Mouse (Mus musculus): ENCODE data around the gene Tlk1. TPM values are rescaled to one million over a fixed set of nuclear protein-coding genes. Genes with fewer than 3 reads are reported as not detected.
"Not testable (repeated sequence)": the region's sequence is repeated elsewhere in the genome, so short reads cannot be mapped to it uniquely, and the experiment has no call there.

The Tlk1 gene
- total RNA-seq, 4 experiments from 2014 or later: 58.4 to 69.2 (median 61.3) TPM

DNA sequence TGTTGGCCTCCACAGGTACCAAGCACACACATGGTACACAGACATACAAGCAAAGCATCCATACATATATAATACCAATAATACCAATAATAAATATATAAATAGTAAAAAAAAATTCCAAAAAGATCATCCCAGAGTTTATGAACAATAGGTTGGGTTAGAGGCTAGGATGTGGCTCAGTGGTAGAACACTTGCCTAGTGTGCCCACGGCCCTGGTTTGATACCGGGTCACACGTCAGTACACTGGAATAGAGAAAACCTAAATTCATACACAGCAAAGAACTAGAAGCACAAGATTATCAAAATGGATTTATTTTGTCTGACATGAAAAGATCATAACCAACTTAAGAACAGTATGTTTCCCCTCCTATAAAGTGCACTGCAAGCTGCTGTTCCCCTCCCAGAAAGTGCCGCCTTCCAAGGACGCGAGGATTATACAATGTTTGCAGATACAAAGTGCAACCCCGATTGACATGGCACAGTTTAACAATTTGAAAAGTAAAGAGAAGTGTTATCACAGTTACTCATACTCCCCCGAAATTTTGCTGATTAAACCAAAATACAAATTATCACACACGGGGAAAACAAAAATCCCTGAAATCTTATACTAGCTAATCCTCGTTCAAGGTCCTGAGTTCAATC lies 6.3 kb upstream of the Tlk1 start:
- no peak for DNase-seq

GRCm38 (mm10) chr2:70830683-70831082 lies 5.2 kb upstream of the Tlk1 start:
- no peak for DNase-seq

- no peak for DNase-seq
Measured at GRCm38 (mm10) chr2:70829946-70830610, 4.5 kb upstream of the Tlk1 start.

DNA sequence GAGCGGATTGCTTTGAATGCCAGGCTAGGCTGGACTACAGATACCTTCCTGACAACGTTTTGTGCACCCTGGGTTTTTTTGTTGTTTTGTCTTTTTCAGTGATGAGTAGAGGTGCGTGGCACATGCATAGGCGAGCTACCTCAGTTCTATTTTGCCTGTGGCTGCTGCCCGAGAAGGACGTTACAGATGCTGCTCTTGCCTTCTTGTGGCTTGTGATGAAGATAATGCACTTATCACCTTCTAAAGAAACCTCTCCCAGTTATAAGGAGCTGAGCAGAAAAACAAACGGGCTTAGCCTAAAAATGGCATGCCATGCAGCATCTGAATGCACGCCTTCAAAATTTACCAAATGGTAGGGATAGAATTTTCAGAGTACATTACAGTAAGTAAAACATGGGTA lies 2.3 kb upstream of the Tlk1 start:
- no peak for DNase-seq

- no peak for DNase-seq
Measured at GRCm38 (mm10) chr2:70826436-70827230, 1.1 kb upstream of the Tlk1 start.

GRCm38 (mm10) chr2:70824838-70825370 lies 624 bp downstream of the Tlk1 start:
- peak; percentile 67 for DNase-seq

GRCm38 (mm10) chr2:70823926-70824800 lies 1.4 kb downstream of the Tlk1 start:
- no peak for DNase-seq

DNA sequence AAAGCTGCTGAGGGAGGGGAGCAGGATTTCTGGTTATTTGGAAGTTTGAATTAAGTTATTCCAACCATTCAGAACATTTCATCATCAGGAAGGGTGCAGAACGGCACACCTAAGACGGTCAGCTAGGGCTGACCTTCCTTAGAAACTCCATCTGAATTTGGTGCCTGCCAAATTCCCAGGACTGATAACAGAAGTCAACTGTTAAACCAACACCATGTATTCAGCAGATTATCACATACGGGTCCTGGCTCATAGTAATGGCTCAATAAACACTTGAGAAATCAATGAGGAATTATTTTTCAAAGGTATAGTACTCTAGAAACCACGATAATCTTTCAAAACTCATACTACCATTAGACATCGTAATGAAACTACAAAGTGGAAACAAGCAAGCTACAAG lies 2.1 kb downstream of the Tlk1 start:
- DNase-seq: no peak

GRCm38 (mm10) chr2:70816939-70817338 lies 8.6 kb downstream of the Tlk1 start:
- no peak for DNase-seq

- no peak for DNase-seq
Measured at GRCm38 (mm10) chr2:70816016-70816415, 9.5 kb downstream of the Tlk1 start.

GRCm38 (mm10) chr2:70813608-70814007 lies 11.9 kb downstream of the Tlk1 start:
- no peak for DNase-seq

- DNase-seq: no peak
Measured at GRCm38 (mm10) chr2:70811476-70811875, 14.1 kb downstream of the Tlk1 start.

DNA sequence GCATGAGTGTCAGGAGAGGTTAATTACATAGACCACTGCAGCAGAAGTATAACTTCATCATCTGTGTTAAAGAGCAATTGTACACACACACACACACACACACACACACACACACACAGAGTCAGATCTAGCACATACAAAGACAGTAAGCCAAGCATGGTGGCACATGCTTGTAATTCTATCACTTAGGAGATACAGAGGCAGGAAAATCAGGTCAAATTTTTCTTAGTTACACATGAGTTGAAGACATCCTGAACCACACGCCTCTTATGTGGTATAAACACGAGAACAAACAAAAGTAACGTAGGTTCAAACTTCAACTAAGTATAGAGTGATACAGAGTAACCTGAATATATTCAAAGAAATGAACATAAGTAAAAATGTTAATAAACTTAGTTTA lies 15.6 kb downstream of the Tlk1 start:
- no peak for DNase-seq

DNA sequence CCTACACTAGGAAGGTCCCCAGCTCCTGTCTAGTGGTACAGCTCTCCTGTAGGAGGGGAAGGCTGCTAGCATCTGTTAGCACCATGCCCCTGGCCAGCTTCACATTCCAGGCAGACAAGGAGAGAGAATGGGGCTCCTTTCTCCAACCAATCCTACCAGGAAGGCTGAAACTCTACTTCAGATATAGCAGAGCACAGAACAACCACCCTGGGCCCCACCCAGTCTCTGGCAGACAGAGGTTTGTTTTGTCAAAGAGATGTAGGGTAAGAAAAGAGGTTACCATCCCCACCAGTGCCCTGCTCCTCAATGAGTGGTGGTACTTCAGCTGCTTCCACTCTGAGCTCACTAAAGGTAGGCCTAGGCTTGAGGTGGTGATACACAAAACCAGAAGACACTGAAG lies 16.8 kb downstream of the Tlk1 start:
- DNase-seq: no peak

GRCm38 (mm10) chr2:70807678-70808077 lies 17.9 kb downstream of the Tlk1 start:
- DNase-seq: not testable (repeated sequence)

DNA sequence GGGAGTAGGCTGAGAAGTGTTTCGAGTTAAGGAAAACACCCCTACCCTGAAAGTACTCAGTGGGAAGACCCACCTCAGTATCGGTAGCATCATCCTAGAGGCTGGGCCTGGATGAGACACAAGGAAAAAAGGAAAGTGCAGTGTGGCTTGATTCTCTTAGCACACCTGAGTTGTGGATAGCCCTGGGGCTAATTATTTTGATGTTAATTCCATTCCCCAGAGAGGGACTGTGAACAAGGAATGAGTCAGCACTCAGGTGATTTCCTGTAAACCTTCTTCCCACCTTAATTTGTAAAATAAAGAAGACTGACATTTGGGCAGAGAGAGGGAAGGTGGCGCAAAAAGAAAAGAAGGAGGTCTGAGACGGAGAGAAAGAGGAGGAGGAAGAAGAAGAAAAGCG lies 19.5 kb downstream of the Tlk1 start:
- DNase-seq: no peak

DNA sequence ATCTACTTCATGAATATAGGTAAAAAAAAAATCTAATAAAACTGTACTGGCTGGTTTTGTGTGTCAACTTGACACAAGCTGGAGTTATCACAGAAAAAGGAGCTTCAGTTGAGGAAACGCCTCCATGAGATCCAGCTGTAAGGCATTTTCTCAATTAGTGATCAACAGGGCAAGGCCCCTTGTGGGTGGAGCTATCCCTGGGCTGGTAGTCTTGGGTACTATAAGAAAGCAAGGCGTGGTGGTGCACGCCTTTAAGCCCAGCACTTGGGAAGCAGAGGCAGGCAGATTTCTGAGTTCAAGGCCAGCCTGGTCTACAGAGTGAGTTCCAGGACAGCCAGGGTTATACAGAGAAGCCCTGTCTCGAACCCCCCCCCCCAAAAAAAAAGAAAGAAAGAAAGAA lies 21.8 kb downstream of the Tlk1 start:
- not testable (repeated sequence) for DNase-seq

DNA sequence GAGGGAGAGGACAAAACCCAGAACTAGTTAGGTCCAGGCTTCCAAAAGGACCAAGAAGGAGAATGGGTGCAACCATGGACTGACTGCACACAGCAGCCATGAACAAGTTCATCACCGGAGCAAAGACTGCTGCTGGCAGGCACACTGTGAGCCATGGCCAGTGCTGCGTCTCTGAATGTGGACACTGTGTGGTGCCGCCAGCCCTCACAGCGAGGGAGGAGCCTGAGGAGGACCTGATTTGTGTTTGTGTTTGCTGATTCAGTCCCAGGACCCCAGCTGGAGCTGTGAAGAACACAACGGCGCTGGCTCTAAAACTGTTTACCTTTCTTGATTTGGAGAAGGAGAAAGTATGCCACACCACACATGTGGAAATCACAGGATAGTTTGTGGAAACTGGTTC lies 22.9 kb downstream of the Tlk1 start:
- DNase-seq: no peak

DNA sequence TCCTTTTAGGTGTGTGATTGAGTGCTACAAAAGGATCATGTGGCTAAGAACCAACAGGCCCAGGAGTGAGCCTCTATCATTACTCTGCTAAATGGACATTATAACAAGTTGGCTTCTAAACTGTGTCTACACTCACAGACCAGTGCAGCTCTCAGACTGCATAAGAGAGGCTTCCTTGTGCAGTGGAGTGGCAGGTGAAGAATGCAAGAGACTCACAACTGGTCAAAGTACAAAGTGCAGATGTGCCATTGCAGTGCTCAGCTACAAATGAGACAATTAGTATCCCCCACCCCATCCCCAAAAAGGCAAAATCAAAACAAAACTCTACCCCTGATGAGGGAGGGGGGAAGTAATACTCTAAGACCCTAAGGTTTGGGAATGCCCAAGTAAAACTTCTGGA lies 24.0 kb downstream of the Tlk1 start:
- DNase-seq: no peak

DNA sequence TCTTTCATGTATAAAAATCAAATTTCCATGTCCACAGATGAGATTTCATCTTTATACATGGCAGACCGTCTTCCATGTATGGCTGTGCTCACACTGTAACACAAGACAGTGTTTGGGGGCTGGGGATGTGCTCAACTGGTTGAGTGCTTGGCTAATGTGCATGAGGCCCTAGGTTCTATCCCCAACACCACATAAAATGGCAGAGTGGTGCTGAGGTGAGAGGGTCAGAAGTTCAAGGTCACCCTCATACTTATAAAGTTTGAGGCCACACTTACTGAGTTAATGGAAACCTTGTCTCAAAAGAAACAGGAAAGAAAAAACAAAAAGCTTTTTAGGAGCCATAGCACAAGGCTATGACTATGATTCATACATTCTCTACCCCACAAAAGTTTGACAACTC lies 25.1 kb downstream of the Tlk1 start:
- no peak for DNase-seq

DNA sequence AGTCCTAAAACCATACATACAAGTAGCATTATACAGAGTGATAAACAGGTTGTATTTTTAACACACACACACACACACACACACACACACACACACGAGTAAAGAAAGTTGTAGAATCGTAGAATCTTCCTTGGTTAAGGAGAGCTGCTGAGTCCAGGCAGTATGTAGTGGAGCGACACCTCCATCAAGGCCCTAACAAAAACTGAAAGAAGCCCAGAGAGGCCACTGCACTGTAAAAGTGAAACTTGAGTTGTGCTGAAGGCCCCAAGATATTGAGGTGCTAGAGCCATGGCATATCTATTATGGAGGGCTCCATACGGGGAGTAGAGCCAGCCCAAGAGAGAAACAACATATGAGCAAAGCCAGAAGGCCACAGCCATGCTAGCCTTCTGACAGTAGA lies 32.3 kb downstream of the Tlk1 start:
- no peak for DNase-seq

DNA sequence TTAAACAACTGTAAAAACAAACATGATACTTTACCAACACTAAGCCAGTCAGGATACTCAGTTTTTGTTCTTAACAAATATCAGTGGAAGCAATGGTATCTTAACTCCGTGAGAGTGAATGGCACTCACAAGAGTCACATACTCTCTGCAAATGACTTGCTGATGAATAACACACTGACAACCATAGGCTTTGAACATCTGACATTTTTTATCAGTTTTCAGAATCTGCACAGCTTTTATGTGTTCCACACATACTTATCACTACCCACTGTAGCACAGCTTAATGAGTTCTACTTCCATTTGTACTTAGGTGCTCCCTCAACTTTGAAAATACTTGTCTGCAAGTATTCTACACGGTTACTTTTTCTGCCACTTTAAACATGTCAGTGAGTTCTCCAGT lies 35.3 kb downstream of the Tlk1 start:
- DNase-seq: no peak

Measured in adrenal gland, adult 8-10 months (tissue).